Mouse (Mus musculus) heart, embryonic 14.5 days (tissue): ENCODE measurements around the gene Dgcr6. TPM values are rescaled to one million over a fixed set of nuclear protein-coding genes. Genes with fewer than 3 reads are reported as not detected.
"Not testable (repeated sequence)": the region's sequence is repeated elsewhere in the genome, so short reads cannot be mapped to it uniquely, and the experiment has no call there.

Experiments
- ATAC-seq: fragments of 200-750 bp; cut with Nextera tagmentation; 2 replicates; pipeline ENCODE4 v1.8.0; 2017; ENCODE audit warnings: low read depth, moderate TSS enrichment; ENCODE audit not compliant: insufficient number of reproducible peaks, insufficient read depth, low FRiP score
- H3K27ac ChIP-seq, 2 experiments: fragments of 200-500 bp in 1 of 2; fragments of 300-500 bp in 1 of 2; sonication (generic) in 1 of 2; replicated peaks in 1 of 2; 2 replicates each; pipeline ENCODE4 v1.5.1; 2012 to 2014; ENCODE audit warnings: low read depth in 2 of 2, low read length in 2 of 2, control low read depth in 1 of 2, mild to moderate bottlenecking in 1 of 2, mixed read lengths in 1 of 2; ENCODE audit not compliant: control insufficient read depth in 1 of 2, insufficient read depth in 1 of 2
- H3K27me3 ChIP-seq: fragments of 300-500 bp; sonication (generic); 2 replicates; pipeline ENCODE4 v1.6.1; 2014; ENCODE audit warnings: mild to moderate bottlenecking, low read length, control low read depth; ENCODE audit not compliant: control insufficient read depth, insufficient read depth
- H3K36me3 ChIP-seq: fragments of 300-500 bp; sonication (generic); 2 replicates; pipeline ENCODE4 v1.6.1; 2014; ENCODE audit warnings: mild to moderate bottlenecking, control low read depth, low read length, mixed read lengths; ENCODE audit not compliant: control insufficient read depth, insufficient read depth
- H3K4me1 ChIP-seq, 2 experiments: fragments of 200-500 bp in 1 of 2; fragments of 300-500 bp in 1 of 2; sonication (generic) in 1 of 2; 2 replicates each; pipeline ENCODE4 v1.6.1; 2012 to 2014; ENCODE audit warnings: low read length in 2 of 2, control low read depth in 1 of 2, mixed read lengths in 1 of 2; ENCODE audit not compliant: control insufficient read depth in 2 of 2, insufficient read depth in 2 of 2
- H3K4me2 ChIP-seq: fragments of 300-500 bp; sonication (generic); 2 replicates; pipeline ENCODE4 v1.6.1; 2014; ENCODE audit warnings: mild to moderate bottlenecking, low read length
- H3K4me3 ChIP-seq, 2 experiments: fragments of 200-500 bp in 1 of 2; fragments of 300-500 bp in 1 of 2; sonication (generic) in 1 of 2; 2 replicates each; pipeline ENCODE4 v1.5.1; 2012 to 2014; ENCODE audit warnings: low read length in 2 of 2, mild to moderate bottlenecking in 2 of 2, control low read depth in 1 of 2, low read depth in 1 of 2, moderate library complexity in 1 of 2; ENCODE audit not compliant: control insufficient read depth in 1 of 2, insufficient read depth in 1 of 2
- H3K9ac ChIP-seq: fragments of 300-500 bp; sonication (generic); 2 replicates; pipeline ENCODE4 v1.6.1; 2014; ENCODE audit warnings: mild to moderate bottlenecking, low read length
- H3K9me3 ChIP-seq: fragments of 300-500 bp; sonication (generic); 2 replicates; pipeline ENCODE4 v1.6.1; 2016; ENCODE audit warnings: low read length, control low read depth; ENCODE audit not compliant: control insufficient read depth
- WGBS: fragments of 180-500 bp; shearing (Covaris S2); extraction: QIAGEN DNeasy Blood & Tissue Kit; methylation state at CpG from one replicate; pipeline ENCODE4 v1.1.7; 2014; 5-methylcytosine and 5-hydroxymethylcytosine counted together
- polyA plus RNA-seq: library from polyadenylated mRNA; unstranded; fragments of >200 nt; fragmentation: Nextera tagmentation; extraction: Ambion mirVana; gene quantifications from 2 replicates; pipeline ENCODE4 v1.2.1, GENCODE M21; 2014

The Dgcr6 gene
- 58.5 and 64.2 TPM in 2 replicates for polyA plus RNA-seq

DNA sequence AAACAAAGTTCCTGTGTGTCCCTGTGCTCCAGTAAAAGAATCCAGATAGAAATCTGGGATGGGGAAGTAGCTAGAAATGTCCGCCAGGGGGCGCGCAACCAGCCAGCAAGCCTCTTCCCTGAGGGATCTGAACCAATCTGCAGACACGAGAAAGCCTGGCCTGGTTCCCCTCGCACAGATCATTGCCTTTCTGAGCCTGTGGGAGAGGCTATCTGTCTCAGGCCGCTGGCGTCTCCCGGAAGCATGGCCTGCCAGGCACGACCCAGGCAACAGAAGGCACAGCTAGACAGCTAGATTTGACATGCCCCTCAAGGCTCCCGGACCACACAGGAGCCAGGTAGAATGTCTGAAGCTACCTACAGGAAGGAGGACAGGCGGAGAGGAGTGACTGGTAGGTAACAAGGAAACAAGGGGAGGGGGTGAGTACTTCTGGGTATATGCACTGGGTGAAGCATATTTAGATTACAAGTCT lies at the start of gene Dgcr6:
Gene Dgcr6, plus strand, starts transcription at position 130 of the 472 bp plus-strand sequence.
- no peak within 1 kb of the TSS for H3K4me3 ChIP-seq
- H3K36me3 ChIP-seq, result no peaks in the 10 kb centered on the region
- H3K4me2 ChIP-seq, result 0 out of 2 replicates have a peak within 1 kb of the TSS, but pooled peaks have one; percentile 24
- 17% methylated on average over 11 of the region's 11 CpGs for WGBS
- H3K27me3 ChIP-seq, result no peaks in the 10 kb centered on the region
- peak; percentile 77 for ATAC-seq
- H3K4me1 ChIP-seq, result peaks cover 0 to 6% of the 10 kb centered on the region in 2 experiments; a peak in 2 of 4 replicates
- no peaks in the 10 kb centered on the region for H3K9me3 ChIP-seq
- no peak within 1 kb of the TSS for H3K27ac ChIP-seq
- no peak within 1 kb of the TSS for H3K9ac ChIP-seq

DNA sequence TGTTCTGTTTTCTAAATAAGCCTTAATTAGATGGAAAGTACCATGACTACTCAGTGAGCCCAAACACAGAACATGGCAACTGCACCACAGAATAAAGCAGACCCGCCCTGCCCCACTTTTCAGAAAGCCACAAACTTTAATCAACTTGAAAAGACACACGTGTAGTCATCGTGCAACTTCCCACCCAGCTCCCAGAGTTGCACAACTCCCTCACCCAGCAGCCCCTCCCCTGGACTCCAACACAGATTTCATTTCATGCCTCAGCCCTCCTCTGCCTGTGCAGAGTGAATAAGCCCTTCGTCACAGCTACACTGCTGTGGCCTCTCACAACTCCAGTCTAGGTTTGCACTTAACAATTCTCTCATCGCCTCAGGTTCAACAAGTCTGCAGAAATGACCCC lies 48.1 kb upstream of the Dgcr6 start:
- H3K36me3 ChIP-seq, result no peaks in the 10 kb centered on the region
- H3K27me3 ChIP-seq, result no peaks in the 10 kb centered on the region
- H3K9me3 ChIP-seq, result no peaks in the 10 kb centered on the region
- H3K9ac ChIP-seq, result no peak overlapping the region
- 74% methylated on average over 5 of the region's 5 CpGs for WGBS
- H3K4me1 ChIP-seq, result no peaks in the 10 kb centered on the region
- no peak overlapping the region for H3K4me3 ChIP-seq
- no peak overlapping the region for H3K4me2 ChIP-seq
- H3K27ac ChIP-seq, result no peak overlapping the region
- no peak for ATAC-seq

DNA sequence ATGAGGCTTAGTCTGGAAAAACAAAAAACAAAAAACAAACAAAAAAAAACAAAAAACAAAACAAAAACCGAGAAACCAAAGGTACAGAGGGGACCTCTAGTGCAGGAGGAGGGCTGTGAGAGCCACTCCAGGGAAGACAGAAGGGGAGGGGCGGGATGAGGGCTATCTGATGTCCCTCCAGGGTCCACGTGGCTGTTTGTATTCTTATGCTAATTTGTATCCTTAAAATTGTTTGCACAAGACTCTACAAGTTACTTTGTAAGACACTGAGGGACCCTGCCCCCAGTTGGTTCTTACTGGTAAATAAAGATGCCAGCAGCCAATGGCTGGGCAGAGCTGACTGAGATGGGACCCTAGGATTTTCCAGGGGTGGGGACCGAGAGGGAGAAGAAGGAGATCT lies 45.6 kb upstream of the Dgcr6 start:
- no peak for ATAC-seq
- Histone ChIP-seq H3K4me3 (no peak overlapping the region), H3K9ac (no peak overlapping the region), H3K36me3 (no peaks in the 10 kb centered on the region), H3K27me3 (no peaks in the 10 kb centered on the region), H3K9me3 (no peaks in the 10 kb centered on the region), H3K4me2 (no peak overlapping the region), H3K4me1 (no peaks in the 10 kb centered on the region), H3K27ac (no peak overlapping the region)
- WGBS, result 42% methylated on average over 4 of the region's 4 CpGs

DNA sequence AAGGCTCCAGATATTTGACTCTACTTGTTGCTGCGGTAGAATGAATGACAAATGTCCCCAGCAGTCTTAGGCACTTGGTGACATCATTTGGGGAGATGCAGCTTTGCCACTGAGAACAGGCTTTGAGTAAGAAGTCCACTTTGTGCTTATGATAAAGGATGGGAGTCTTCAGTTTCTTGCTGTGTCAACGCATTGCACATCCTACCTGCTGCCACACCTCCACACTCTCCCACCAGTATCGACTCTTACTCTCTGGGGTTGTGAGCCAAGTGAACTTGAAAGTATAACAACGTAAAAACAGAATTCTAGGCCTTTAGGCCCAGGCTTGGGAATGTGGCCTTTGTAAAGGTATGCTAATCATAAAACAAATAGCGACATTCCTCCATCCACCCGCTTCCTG lies 41.6 kb upstream of the Dgcr6 start:
- no peaks in the 10 kb centered on the region for H3K27me3 ChIP-seq
- H3K9me3 ChIP-seq, result no peaks in the 10 kb centered on the region
- H3K4me2 ChIP-seq, result no peak overlapping the region
- ATAC-seq, result no peak
- H3K27ac ChIP-seq, result no peak overlapping the region
- 69% methylated on average over 6 of the region's 6 CpGs for WGBS
- H3K9ac ChIP-seq, result no peak overlapping the region
- no peaks in the 10 kb centered on the region for H3K4me1 ChIP-seq
- no peak overlapping the region for H3K4me3 ChIP-seq
- no peaks in the 10 kb centered on the region for H3K36me3 ChIP-seq

DNA sequence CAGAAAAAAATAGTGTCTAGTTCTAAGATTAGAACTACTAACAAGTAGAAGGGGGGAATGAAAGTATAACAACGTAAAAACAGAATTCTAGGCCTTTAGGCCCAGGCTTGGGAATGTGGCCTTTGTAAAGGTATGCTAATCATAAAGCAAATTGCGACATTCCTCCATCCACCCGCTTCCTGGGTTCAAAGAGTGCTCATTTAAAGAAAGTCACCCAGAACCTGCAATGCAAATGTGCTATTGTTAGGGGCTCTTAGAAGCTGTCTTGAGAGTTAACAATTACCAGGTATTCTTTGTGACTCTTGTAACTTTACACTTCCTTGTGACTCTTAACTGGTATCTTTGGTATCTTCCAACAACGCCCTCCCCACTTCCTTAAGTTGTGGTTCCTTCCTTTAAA lies 36.2 kb upstream of the Dgcr6 start:
- not testable (repeated sequence) for H3K27ac ChIP-seq, H3K4me2 ChIP-seq, H3K4me3 ChIP-seq, H3K36me3 ChIP-seq, H3K9ac ChIP-seq, H3K9me3 ChIP-seq, H3K27me3 ChIP-seq, H3K4me1 ChIP-seq, ATAC-seq
- 76% methylated on average over 3 of the region's 4 CpGs for WGBS

DNA sequence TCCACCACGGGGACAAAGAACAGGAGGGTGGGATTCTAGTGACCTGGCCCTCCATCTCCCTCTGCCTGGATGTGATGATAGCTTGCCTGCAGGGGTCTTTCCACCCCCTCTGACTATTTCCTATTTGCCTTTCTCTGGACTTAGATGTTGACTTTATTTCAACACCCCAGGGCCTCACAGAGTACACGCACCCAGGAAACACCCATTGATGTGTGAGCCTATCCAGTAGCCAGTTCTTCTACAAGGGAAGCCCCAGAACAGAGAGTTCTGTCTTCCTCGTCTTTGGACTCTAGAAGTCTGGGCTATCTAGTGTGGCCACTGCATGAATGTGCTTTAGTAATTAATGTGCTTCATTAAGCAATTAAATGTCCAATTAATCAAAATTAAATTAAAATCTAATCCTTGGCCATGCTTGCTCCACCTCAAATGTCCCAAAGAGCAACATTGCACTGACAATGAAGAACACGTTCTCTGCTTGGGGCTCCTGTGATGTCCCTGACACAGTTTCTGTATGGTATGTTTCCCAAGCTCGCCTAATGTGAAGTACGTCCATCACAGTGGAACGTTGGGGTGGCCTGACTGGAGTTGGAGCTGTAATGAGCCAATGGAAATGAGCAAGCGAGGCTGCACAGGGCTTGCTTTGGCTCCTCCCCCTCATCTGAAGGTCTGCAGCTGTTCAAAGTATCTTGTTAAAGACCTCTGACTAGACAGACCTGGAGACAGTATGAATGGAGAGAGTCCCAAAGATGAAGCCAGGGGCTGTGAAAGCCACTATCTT lies 29.7 kb upstream of the Dgcr6 start:
- ATAC-seq, result no peak
- Histone ChIP-seq H3K9ac (no peak overlapping the region), H3K4me3 (no peak overlapping the region), H3K27me3 (no peaks in the 10 kb centered on the region), H3K27ac (no peak overlapping the region), H3K4me1 (no peaks in the 10 kb centered on the region), H3K4me2 (no peak overlapping the region), H3K36me3 (no peaks in the 10 kb centered on the region), H3K9me3 (no peaks in the 10 kb centered on the region)
- WGBS, result 64% methylated on average over 8 of the region's 8 CpGs

DNA sequence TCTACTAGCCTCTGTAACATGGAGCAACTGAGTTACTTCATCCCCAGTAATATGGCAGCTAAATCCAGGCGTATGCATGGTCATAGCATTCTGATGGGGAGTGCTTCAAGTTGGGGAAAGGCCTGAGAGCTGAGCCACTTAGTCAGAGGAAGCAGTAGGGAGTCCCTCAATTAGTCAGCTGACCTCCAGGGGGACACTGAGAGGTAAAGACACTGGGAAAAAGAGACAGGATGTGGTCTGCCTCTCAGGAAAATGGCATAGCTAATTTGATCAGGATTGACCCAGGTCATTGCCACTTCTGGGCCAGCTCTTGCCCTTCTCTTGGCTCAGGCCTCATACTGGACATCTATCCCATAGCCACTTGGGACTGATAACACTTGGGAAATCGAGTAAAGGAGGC lies 25.3 kb upstream of the Dgcr6 start:
- H3K27ac ChIP-seq, result no peak overlapping the region
- H3K4me2 ChIP-seq, result no peak overlapping the region
- no peak for ATAC-seq
- no peaks in the 10 kb centered on the region for H3K27me3 ChIP-seq
- H3K4me1 ChIP-seq, result no peaks in the 10 kb centered on the region
- 53% methylated on average over 2 of the region's 2 CpGs for WGBS
- no peaks in the 10 kb centered on the region for H3K36me3 ChIP-seq
- no peak overlapping the region for H3K4me3 ChIP-seq
- H3K9ac ChIP-seq, result no peak overlapping the region
- no peaks in the 10 kb centered on the region for H3K9me3 ChIP-seq

DNA sequence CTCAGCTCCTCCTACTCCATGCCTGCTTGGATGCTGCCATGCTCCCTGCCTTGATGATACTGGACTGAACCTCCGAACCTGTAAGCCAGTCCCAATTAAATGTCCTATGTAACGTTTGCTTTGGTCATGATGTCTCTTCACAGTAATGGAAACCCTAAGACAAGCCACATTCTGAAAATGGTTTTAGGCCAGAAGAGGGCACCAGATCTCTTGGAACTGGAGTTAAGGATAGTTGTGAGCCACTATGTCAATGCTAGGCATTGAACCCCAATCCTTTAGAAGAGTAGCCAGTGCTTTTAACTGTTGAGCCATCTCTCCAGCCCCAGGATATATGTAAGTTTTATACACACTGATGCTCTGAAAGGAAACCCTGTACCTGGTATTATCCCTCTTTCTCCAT lies 20.9 kb upstream of the Dgcr6 start:
- no peaks in the 10 kb centered on the region for H3K27me3 ChIP-seq
- 52% methylated on average over 2 of the region's 2 CpGs for WGBS
- no peaks in the 10 kb centered on the region for H3K4me1 ChIP-seq
- no peak overlapping the region for H3K9ac ChIP-seq
- no peak for ATAC-seq
- no peaks in the 10 kb centered on the region for H3K9me3 ChIP-seq
- no peak overlapping the region for H3K27ac ChIP-seq
- H3K4me3 ChIP-seq, result no peak overlapping the region
- no peaks in the 10 kb centered on the region for H3K36me3 ChIP-seq
- H3K4me2 ChIP-seq, result no peak overlapping the region
